Mouse (Mus musculus): ENCODE measurements around the gene Pex14. TPM values are rescaled to one million over a fixed set of nuclear protein-coding genes. Genes with fewer than 3 reads are reported as not detected.

The Pex14 gene
- total and polyA plus RNA-seq, 2 experiments, result 35.6 to 58.2 TPM

DNA sequence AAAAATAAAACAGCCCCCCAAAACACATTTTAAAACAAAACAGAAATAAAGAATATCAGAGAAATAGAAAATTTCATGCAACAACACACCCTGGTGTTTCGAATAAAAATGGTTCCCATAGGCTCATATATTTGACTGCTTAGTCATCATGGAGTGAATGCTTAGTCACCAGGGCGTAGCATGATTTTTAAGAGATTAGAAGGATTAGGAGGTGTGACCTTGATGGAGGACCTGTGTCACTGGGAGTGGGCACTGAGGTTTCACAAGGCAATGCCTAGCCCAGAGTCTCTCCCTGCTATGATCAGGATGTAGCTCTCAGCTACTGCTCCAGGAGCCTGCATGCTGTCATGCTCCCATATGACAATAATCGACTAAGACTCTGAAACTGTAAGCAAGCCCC is 93.6 kb downstream of the Pex14 start:
- Histone ChIP-seq H3K27me3 (ENCODE audit: control insufficient read depth, insufficient read depth, low read length) (no peaks in the 10 kb centered on the region), H3K27ac (replicated peaks; ENCODE audit: insufficient read depth, low read depth, low read length) (no peak overlapping the region), H3K79me2 (ENCODE audit: control insufficient read depth, insufficient read depth, low read length) (peaks cover 11% of the 10 kb centered on the region; the same call in 1 of the 2 replicates), H3K4me3 (ENCODE audit: insufficient read depth, low read depth, low read length) (no peak overlapping the region), H3K36me3 (ENCODE audit: control insufficient read depth, insufficient read depth, low read length) (no peaks in the 10 kb centered on the region; the same call in 1 of the 2 replicates), H3K4me1 (ENCODE audit: control insufficient read depth, insufficient read depth, low read length) (no peaks in the 10 kb centered on the region), H3K9ac (ENCODE audit: low read depth, low read length) (no peak overlapping the region)
- no peak for TF ChIP-seq CTCF (IDR thresholded peaks at IDR 0.05; ENCODE audit: low read depth, low read length)
- no peak for TF ChIP-seq POLR2A (IDR thresholded peaks at IDR 0.05; ENCODE audit: extremely low read depth, insufficient read depth, low read length)
- no peak for DNase-seq (ENCODE audit: extremely low read depth, low read depth, low spot score)
- WGBS, result 96% methylated on average over 3 of the region's 3 CpGs

DNA sequence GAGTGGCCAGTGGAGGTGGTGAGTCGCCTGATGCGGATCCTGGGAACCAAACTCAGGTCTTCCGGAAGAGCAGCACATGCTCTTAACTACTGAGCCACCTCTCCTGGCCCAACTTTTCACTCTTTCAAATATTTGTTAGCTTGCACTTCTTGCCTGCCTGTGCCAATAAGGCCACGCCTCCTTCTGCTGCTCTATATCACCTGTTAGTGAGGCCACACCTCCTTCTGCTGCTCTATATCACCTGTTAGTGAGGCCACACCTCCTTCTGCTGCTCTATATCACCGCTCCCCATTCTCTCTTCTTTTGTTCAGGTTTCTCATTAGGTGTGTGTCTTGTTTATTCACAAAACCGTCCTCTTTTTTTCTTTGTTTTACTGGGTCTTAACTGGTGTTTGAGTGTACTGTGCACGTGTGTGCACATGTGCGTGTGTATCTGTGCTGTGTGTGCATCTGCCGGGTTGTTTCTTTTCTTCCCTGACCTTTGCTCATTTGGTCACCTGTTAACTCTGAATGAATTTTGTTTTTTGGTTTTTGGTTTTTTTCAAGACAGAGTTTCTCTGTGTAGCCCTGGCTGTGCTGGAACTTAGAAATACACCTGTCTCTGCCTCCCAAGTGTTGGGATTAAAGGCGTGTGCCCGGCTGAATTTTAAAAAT is 97.1 kb downstream of the Pex14 start:
- no peak for TF ChIP-seq POLR2A (IDR thresholded peaks at IDR 0.05; ENCODE audit: extremely low read depth, insufficient read depth, low read length)
- TF ChIP-seq CTCF (IDR thresholded peaks at IDR 0.05; ENCODE audit: low read depth, low read length), result no peak

GRCm38 (mm10) chr4:149001515-149001914 is 98.2 kb downstream of the Pex14 start:
- Histone ChIP-seq H3K4me3 (ENCODE audit: insufficient read depth, low read depth, low read length) (no peak overlapping the region), H3K79me2 (ENCODE audit: control insufficient read depth, insufficient read depth, low read length) (peaks cover 2% of the 10 kb centered on the region; the same call in 1 of the 2 replicates), H3K9ac (ENCODE audit: low read depth, low read length) (no peak overlapping the region), H3K27ac (replicated peaks; ENCODE audit: insufficient read depth, low read depth, low read length) (no peak overlapping the region), H3K36me3 (ENCODE audit: control insufficient read depth, insufficient read depth, low read length) (peaks cover 2% of the 10 kb centered on the region; the same call in 1 of the 2 replicates), H3K4me1 (ENCODE audit: control insufficient read depth, insufficient read depth, low read length) (no peaks in the 10 kb centered on the region), H3K27me3 (ENCODE audit: control insufficient read depth, insufficient read depth, low read length) (no peaks in the 10 kb centered on the region)
- DNase-seq (ENCODE audit: extremely low read depth, low read depth, low spot score), result no peak
- 86% methylated on average over 5 of the region's 5 CpGs for WGBS
- TF ChIP-seq CTCF (IDR thresholded peaks at IDR 0.05; ENCODE audit: low read depth, low read length), result no peak
- no peak for TF ChIP-seq POLR2A (IDR thresholded peaks at IDR 0.05; ENCODE audit: extremely low read depth, insufficient read depth, low read length)

More for the DNA sequence above, 97.1 kb downstream of the Pex14 start:
- WGBS, result 76% methylated on average over 11 of the region's 11 CpGs
- Histone ChIP-seq H3K9ac (ENCODE audit: low read depth, low read length) (no peak overlapping the region), H3K27me3 (ENCODE audit: control insufficient read depth, insufficient read depth, low read length) (no peaks in the 10 kb centered on the region), H3K36me3 (ENCODE audit: control insufficient read depth, insufficient read depth, low read length) (peaks cover 2% of the 10 kb centered on the region; the same call in 1 of the 2 replicates), H3K79me2 (ENCODE audit: control insufficient read depth, insufficient read depth, low read length) (peaks cover 2% of the 10 kb centered on the region; the same call in 1 of the 2 replicates), H3K27ac (replicated peaks; ENCODE audit: insufficient read depth, low read depth, low read length) (no peak overlapping the region), H3K4me3 (ENCODE audit: insufficient read depth, low read depth, low read length) (no peak overlapping the region), H3K4me1 (ENCODE audit: control insufficient read depth, insufficient read depth, low read length) (no peaks in the 10 kb centered on the region)
- DNase-seq (ENCODE audit: extremely low read depth, low read depth, low spot score), result peak; percentile 57

- peaks cover 2% of the 10 kb centered on the region; the same call in 1 of the 2 replicates for H3K36me3 ChIP-seq (ENCODE audit: control insufficient read depth, insufficient read depth, low read length)
- no peak overlapping the region for H3K27ac ChIP-seq (replicated peaks; ENCODE audit: insufficient read depth, low read depth, low read length)
- no peak for TF ChIP-seq CTCF (IDR thresholded peaks at IDR 0.05; ENCODE audit: low read depth, low read length)
- no peak for TF ChIP-seq POLR2A (IDR thresholded peaks at IDR 0.05; ENCODE audit: extremely low read depth, insufficient read depth, low read length)
- no peak for DNase-seq (ENCODE audit: extremely low read depth, low read depth, low spot score)
- H3K4me1 ChIP-seq (ENCODE audit: control insufficient read depth, insufficient read depth, low read length), result no peaks in the 10 kb centered on the region
- no peaks in the 10 kb centered on the region for H3K27me3 ChIP-seq (ENCODE audit: control insufficient read depth, insufficient read depth, low read length)
- H3K4me3 ChIP-seq (ENCODE audit: insufficient read depth, low read depth, low read length), result no peak overlapping the region
- WGBS, result 95% methylated on average over 6 of the region's 6 CpGs
- no peak overlapping the region for H3K9ac ChIP-seq (ENCODE audit: low read depth, low read length)
- peaks cover 2% of the 10 kb centered on the region; the same call in 1 of the 2 replicates for H3K79me2 ChIP-seq (ENCODE audit: control insufficient read depth, insufficient read depth, low read length)
Observed at GRCm38 (mm10) chr4:149000746-149001145, 98.9 kb downstream of the Pex14 start.

- no peak overlapping the region for H3K4me3 ChIP-seq (ENCODE audit: insufficient read depth, low read depth, low read length)
- H3K36me3 ChIP-seq (ENCODE audit: control insufficient read depth, insufficient read depth, low read length), result no peaks in the 10 kb centered on the region
- H3K27ac ChIP-seq (replicated peaks; ENCODE audit: insufficient read depth, low read depth, low read length), result no peak overlapping the region
- H3K9ac ChIP-seq (ENCODE audit: low read depth, low read length), result no peak overlapping the region
- peaks cover 2% of the 10 kb centered on the region; the same call in 1 of the 2 replicates for H3K4me1 ChIP-seq (ENCODE audit: control insufficient read depth, insufficient read depth, low read length)
- whole genome bisulfite sequencing, result 38% methylated on average over 5 of the region's 5 CpGs
- H3K79me2 ChIP-seq (ENCODE audit: control insufficient read depth, insufficient read depth, low read length), result peaks cover 3% of the 10 kb centered on the region; the same call in 1 of the 2 replicates
- TF ChIP-seq CTCF (IDR thresholded peaks at IDR 0.05; ENCODE audit: low read depth, low read length) (no peak), POLR2A (IDR thresholded peaks at IDR 0.05; ENCODE audit: extremely low read depth, insufficient read depth, low read length) (no peak)
- peak; percentile 76 for DNase-seq (ENCODE audit: extremely low read depth, low read depth, low spot score)
- no peaks in the 10 kb centered on the region for H3K27me3 ChIP-seq (ENCODE audit: control insufficient read depth, insufficient read depth, low read length)
Observed at GRCm38 (mm10) chr4:148993948-148994347, 105.7 kb downstream of the Pex14 start.

GRCm38 (mm10) chr4:148990038-148990437 is 109.6 kb downstream of the Pex14 start:
- Histone ChIP-seq H3K9ac (ENCODE audit: low read depth, low read length) (no peak overlapping the region), H3K27me3 (ENCODE audit: control insufficient read depth, insufficient read depth, low read length) (no peaks in the 10 kb centered on the region), H3K4me3 (ENCODE audit: insufficient read depth, low read depth, low read length) (no peak overlapping the region), H3K79me2 (ENCODE audit: control insufficient read depth, insufficient read depth, low read length) (peaks cover 3% of the 10 kb centered on the region; the same call in 1 of the 2 replicates), H3K27ac (replicated peaks; ENCODE audit: insufficient read depth, low read depth, low read length) (no peak overlapping the region), H3K36me3 (ENCODE audit: control insufficient read depth, insufficient read depth, low read length) (no peaks in the 10 kb centered on the region), H3K4me1 (ENCODE audit: control insufficient read depth, insufficient read depth, low read length) (peaks cover 5% of the 10 kb centered on the region)
- 88% methylated on average over 2 of the region's 2 CpGs for whole genome bisulfite sequencing
- no peak for TF ChIP-seq POLR2A (IDR thresholded peaks at IDR 0.05; ENCODE audit: extremely low read depth, insufficient read depth, low read length)
- TF ChIP-seq CTCF (IDR thresholded peaks at IDR 0.05; ENCODE audit: low read depth, low read length), result no peak
- DNase-seq (ENCODE audit: extremely low read depth, low read depth, low spot score), result no peak

Data from liver, adult 2 months (tissue).